Mouse (Mus musculus) testis, postnatal 10 days (tissue): ENCODE data around the gene E130309D02Rik.

Experiments used
- DNase-seq: peaks from one replicate; pipeline ENCODE4 v3.0.0; 2021; ENCODE audit warnings: low spot score

Gene E130309D02Rik

GRCm38 (mm10) chr5:143266794-143267193 lies 48.4 kb downstream of the E130309D02Rik start:
- no peak for DNase-seq

- no peak for DNase-seq
Measured at GRCm38 (mm10) chr5:143265409-143265808, 49.8 kb downstream of the E130309D02Rik start.

GRCm38 (mm10) chr5:143264689-143265088 lies 50.5 kb downstream of the E130309D02Rik start:
- no peak for DNase-seq

DNA sequence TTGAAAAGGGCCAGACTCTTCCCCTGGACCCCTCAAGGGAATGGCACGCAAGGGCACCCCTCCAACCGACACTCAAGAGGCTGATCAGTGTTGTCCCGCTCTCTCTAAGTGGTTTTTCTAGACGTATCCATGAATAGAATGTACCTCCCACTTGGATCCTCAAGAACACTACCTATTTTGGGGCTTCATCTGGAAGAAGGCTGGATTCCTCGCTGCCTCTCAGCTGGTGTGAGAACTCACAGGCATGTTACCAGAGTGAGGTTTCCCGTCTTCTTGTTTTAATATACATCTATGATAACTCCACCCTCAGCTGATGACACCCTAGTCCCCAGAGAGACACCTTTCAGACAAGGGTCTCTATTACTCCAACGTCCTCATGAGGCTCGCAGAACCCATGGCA lies 53.5 kb downstream of the E130309D02Rik start:
- no peak for DNase-seq

GRCm38 (mm10) chr5:143255802-143256201 lies 59.4 kb downstream of the E130309D02Rik start:
- DNase-seq = no peak

DNA sequence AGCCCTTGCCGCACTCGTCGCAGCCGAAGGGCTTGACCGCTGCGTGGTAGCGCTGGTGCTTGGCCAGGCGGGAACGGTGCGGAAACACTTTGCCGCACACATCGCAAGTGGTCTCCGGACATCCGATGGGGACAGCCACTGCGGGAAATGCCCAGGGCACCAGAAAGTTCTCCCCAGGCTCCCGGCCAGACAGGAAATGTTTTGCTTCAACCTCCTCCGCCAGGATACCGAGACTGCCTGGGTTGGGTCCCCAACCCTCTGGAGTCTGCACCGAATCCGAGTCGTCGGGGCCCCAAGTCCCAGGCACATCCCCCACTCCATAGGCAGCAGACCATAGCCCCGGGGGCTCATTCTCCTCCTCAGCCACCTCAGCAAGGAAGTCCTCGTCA lies 60.0 kb downstream of the E130309D02Rik start:
- DNase-seq = no peak

GRCm38 (mm10) chr5:143254487-143255130 lies 60.6 kb downstream of the E130309D02Rik start:
- no peak for DNase-seq

DNA sequence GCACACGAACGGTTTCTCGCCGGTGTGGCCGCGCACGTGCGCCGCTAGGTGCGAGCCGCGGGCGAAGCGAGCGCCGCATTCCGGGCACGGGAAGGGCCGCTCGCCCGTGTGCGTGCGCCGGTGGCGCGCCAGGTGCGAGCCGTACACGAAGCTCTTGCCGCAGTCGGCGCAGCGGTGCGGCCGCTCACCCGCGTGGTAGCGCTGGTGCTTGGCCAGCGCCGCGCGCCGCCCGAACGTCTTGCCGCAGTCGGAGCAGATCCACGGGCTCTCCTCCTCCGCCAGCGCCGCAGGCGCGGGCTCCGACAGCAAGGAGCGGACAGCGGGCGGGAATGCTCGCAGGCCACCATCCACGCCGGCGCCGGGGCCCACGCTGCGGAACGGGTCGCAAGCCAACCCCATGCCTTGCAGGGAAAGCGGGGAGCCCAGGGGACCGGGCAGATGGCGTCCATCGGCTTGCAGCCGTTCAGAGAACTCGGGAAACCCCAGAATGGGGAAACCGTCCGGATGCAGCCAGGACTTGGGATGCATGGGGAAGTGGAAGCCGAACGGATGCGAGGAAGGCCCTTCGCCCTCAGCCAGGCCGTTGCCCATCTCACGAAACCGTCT lies 61.2 kb downstream of the E130309D02Rik start:
- peak; percentile 49 for DNase-seq

DNA sequence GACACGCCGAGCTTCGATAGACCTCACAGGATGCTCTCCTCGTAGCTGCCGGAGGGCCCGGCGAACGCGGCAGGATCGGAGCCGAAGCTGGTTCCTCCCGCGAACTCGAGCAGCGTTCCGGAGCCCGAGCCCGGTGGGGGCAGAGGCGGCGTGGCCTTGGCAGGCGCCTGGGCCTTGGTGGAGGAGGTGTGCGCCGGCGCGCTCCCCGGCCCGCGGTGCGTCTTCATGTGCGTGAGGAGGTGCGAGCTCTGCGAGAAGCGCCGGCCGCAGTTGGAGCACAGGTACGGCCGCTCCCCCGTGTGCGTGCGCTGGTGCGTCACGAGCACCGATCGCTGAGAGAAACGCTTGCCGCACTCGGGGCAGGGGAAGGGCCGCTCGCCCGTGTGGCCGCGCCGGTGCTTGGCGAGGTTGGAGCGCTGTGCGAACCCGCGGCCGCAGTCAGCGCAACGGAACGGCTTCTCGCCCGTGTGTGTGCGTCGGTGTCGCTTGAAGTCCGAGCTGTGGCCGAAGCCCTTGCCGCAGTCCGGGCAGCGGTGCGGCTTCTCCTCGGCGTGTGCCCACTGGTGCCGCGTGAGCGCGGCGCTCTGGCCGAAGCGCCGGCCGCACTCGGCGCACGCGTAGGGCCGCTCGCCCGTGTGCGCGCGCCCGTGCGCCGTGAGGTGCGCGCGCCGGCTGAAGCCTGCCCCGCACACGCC lies 61.8 kb downstream of the E130309D02Rik start:
- DNase-seq = peak; percentile 51

DNA sequence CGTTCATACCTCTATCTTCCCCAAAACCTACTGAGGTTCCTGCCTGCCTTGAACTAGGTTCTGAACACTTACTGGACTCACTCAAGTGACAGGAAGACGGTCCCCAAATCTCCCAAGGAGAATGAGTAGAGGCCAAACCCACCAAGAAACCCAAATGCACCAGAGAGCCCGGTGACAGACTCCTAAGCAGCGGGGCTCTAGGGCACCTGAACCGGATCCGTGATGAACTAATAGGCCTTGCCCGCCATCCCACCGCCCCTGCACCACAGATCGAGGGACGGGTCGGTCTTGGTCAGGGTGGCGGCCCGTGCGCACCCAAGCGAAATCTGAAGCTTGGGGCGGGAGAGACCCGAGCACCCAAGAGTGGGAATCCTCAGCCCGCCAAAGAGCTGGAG lies 62.4 kb downstream of the E130309D02Rik start:
- no peak for DNase-seq

- DNase-seq = no peak
Measured at GRCm38 (mm10) chr5:143252039-143252438, 63.1 kb downstream of the E130309D02Rik start.
